Mouse (Mus musculus) neutrophil, adult 5-6 weeks (primary cell): ENCODE measurements at regions not wholly inside any gene's neighbourhood (a gene's known extent, or its start where the extent isn't known, plus 50 kb on each side); places are given as distances from the start of the nearest gene placed in this dataset.

Source experiments
- ATAC-seq: fragments of 151-379, 151-347 bp; 2 replicates; pipeline ENCODE4 v1.8.0; 2017; ENCODE audit warnings: mild to moderate bottlenecking, moderate TSS enrichment; ENCODE audit not compliant: insufficient number of reproducible peaks, poor library complexity, low FRiP score, severe bottlenecking; ENCODE audit errors: extremely low read depth

DNA sequence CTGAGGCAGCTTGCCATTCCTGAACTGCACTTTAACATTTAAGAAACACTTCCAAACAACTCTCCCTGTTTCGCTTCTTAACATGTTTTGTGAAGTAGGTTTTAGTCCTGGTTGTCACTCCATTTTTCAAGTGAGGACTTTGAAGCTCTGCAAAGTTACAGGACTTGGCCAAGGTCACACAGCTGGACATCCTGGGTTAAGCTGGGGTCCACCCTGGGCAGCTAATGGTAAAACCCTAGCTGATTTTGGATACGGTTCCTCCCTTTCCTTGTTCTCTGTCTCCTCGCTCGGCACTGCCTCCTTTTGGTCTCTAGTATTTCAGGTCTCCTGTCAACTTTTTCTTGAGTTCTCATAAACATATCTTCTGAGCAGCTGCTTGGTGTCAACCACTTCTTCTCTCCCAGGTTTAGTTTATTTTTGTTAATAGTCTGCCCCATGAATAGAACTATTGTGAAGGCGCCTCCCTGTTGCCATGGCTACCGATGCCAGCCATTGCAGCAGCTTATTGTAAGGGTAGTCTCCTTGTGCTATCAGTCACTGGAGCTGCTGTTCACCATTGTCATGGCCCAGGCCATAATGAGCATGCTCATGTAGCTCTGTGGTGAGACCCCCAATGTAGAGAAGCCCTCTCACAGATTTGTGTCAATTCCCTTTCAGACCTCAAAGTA is 292.5 kb downstream of the Tmem38b start:
- ATAC-seq, result no peak

DNA sequence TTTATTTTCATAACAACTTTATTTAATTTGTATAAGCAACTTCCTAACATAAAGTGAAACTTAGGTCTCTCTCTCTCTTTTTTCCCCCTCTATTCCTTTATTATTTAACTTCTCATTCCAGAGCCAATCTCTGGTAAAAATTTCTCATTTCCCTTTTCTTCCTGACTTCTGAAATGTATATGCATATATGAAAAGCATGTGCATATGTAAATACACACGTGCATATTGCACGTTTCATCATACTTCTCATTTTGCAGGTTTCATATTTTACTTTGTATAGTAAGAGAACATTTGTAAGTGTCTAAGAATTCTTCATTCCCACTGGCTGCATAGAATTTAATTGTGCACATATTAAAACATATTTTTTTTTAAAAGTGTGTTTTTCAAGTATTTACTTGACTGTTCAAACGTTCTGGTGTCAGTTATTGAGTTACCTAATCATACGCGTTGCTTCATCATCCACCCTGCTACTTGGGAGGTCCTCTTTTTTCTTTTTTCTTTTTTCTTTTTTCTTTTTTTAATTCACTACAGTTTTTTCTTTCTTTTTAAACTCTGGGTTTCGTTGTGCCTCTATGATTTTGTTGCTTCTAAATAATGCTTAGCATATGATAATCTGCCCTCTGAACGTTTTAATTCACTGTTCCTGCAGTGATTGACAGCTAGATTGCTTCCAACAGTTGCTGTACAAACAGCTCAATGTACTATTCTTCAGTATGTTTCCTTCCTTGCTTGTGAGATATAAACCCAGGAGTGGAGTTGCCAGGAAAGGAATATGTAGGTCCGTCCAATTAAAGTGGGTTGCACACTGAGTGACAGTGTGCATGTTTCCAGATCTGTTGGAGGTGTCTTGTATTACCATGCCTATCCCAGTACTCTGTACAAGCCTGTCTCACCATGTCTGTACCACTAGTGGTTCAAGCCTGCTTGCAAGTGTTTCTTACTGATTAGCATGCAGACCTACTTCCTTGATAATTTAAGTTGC is 303.2 kb downstream of the Tmem38b start:
- no peak for ATAC-seq

GRCm38 (mm10) chr4:54156146-54156545 is 330.3 kb downstream of the Tmem38b start:
- no peak for ATAC-seq

DNA sequence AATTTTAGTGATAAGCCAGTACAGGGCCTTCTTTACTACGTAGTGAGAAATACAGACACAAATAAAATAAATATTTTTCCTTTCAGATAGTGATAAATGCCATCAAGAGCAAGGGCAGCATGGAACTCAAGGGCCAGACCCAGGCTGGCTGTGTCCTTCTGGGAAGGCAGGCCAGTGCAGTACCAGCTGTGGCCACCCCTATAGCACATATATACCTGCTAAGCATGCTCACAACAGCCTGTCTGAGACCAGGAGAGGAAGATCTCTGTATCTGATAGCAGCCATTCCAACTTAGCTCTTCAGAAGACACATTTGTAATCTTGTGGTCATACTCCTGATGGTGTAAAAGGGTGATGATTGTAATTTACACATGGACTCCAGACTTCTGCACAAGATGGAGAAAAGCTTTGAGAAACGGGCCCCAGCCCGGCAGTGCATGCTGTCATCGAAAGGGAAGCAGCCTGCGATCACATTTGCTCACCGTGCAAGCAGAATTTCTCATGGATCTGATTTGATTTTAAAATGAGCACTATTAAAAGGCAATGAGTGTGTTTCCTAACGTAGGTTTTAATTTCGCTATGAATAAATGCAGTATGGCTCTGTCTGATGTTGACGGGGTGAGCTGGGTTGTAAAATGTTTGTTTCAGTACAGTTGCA is 335.6 kb downstream of the Tmem38b start:
- ATAC-seq, result no peak

- ATAC-seq, result no peak
Observed at GRCm38 (mm10) chr4:54162308-54162707, 336.5 kb downstream of the Tmem38b start.

DNA sequence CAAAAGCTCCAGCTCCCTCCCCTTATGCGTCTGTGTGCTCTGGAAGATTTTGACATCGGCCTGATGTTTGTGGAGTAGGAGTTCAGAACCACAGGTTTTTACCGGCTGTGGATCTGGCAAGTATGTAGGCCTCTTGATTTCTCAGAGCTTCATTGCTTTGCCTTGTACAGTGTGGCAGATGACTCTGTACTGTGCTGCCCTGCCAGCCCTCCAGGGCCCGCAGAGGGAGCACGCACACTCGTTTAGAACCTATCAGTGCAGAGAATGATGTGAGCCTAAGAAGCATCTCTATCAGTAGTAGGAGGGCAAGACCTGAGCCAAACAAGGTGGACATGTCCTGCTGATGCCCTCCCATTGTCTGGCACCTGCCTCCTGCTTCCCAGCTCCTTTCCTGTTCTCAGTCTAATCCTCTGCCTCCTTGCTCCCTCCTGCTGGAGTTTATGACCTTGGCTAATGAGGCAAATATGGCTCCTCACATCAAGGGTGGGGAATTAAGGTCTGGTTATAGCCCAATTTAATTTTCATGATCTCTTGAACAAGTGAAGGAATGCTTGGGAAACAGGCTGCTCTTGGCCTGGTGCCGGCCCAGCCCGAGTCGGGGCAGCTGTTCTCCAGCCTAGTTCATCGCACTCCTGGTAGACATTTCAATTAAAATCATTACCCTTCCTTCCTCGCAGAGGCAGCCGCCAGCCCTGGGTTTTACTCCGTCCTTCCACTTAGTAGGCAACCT is 344.5 kb downstream of the Tmem38b start:
- ATAC-seq, result no peak

GRCm38 (mm10) chr4:54184213-54184612 is 358.4 kb downstream of the Tmem38b start:
- no peak for ATAC-seq

DNA sequence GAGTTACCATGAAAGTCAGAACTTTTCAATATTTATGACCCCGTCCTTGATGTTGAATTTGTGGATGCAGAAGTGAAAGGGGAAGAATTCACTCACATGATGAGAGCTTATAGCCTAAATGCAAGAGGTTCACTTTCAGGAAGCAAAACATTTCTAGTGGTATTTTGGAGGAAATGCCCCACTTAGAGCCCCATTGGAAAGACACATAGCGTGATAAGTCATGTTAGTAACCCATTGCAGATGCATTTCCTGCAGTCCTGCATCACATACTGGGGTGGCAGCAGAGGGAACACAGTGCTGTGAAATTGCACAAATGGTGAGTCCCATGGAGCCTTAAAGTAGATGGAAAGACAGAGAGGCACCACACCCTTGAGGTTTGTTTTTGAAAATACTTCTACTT is 369.9 kb downstream of the Tmem38b start:
- no peak for ATAC-seq

DNA sequence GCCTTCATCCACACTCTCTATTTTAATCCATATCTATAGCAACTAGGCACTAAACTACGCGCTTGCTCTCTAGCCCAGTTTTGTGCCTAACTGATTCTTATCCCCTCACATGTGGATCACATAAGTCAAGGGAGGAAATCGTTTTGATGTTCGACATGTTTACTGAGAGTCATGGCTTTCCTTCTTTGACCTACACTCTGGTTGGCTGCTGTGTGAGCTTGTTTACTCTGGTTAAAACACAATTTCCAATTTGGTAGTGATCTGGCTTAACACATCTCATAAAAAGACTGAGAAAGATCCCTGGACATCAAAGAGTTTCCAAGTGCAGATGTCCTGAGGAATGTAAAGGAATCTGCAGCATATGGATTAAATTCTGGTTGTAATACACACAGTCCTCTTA is 376.6 kb downstream of the Tmem38b start:
- no peak for ATAC-seq

DNA sequence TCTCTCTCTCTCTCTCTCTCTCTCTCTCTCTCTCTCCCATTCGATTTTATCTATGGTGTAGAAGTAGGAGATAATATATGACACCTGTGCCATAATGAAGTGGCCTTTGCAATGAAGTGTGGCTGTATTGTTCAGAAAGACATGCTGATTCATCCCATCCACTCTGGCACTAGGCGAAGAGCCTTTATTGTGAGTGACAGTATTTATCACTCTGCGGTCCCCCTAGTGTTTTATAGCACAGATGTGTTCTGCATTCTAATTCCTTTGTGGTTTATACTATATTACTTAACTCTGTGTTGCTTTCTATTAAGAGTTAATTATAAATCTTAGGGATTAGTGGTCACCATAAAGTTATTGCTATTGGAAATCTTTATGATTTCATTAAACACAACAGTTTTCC is 398.7 kb downstream of the Tmem38b start:
- ATAC-seq, result no peak
